Mouse (Mus musculus) liver, embryonic 11.5 days (tissue): ENCODE data around the gene Efnb3. TPM values are rescaled to one million over a fixed set of nuclear protein-coding genes. Genes with fewer than 3 reads are reported as not detected.

Source experiments
- ATAC-seq: fragments of 200-750 bp; cut with Nextera tagmentation; replicated peaks from 2 replicates; pipeline ENCODE4 v1.8.0; 2017; ENCODE audit warnings: moderate number of reproducible peaks, mild to moderate bottlenecking, moderate TSS enrichment, moderate library complexity; ENCODE audit not compliant: low FRiP score
- DNase-seq: peaks from one replicate; pipeline ENCODE4 v3.0.0-alpha.2; 2017; ENCODE audit warnings: low spot score
- H3K27ac ChIP-seq: fragments of 300-500 bp; sonication (generic); 2 replicates; pipeline ENCODE4 v1.5.1; 2014; ENCODE audit warnings: mild to moderate bottlenecking, low read depth, low read length, control low read depth
- H3K27me3 ChIP-seq: fragments of 300-500 bp; sonication (generic); replicated peaks from 2 replicates; pipeline ENCODE4 v1.6.1; 2014; ENCODE audit warnings: low read length, mixed read lengths; ENCODE audit not compliant: control insufficient read depth, insufficient read depth
- H3K36me3 ChIP-seq: fragments of 300-500 bp; sonication (generic); 2 replicates; pipeline ENCODE4 v1.6.1; 2014; ENCODE audit warnings: mild to moderate bottlenecking, low read length, moderate library complexity, mixed read lengths; ENCODE audit not compliant: control insufficient read depth, insufficient read depth
- H3K4me1 ChIP-seq: fragments of 300-500 bp; sonication (generic); replicated peaks from 2 replicates; pipeline ENCODE4 v1.6.1; 2014; ENCODE audit warnings: low read length, mixed read lengths; ENCODE audit not compliant: control insufficient read depth, insufficient read depth
- H3K4me2 ChIP-seq: fragments of 300-500 bp; sonication (generic); 2 replicates; pipeline ENCODE4 v1.6.1; 2014; ENCODE audit warnings: mild to moderate bottlenecking, control low read depth, moderate library complexity
- H3K4me3 ChIP-seq: fragments of 300-500 bp; sonication (generic); 2 replicates; pipeline ENCODE4 v1.5.1; 2014; ENCODE audit warnings: low read depth, low read length, control low read depth
- H3K9ac ChIP-seq: fragments of 300-500 bp; sonication (generic); 2 replicates; pipeline ENCODE4 v1.6.1; 2014; ENCODE audit warnings: low read depth, low read length, control low read depth
- H3K9me3 ChIP-seq: fragments of 300-500 bp; sonication (generic); 2 replicates; pipeline ENCODE4 v1.6.1; 2016; ENCODE audit warnings: low read length, inconsistent platforms, mixed read lengths; ENCODE audit not compliant: control insufficient read depth
- WGBS: fragments of 180-500 bp; shearing (Covaris S2); extraction: QIAGEN DNeasy Blood & Tissue Kit; methylation state at CpG from one replicate; pipeline ENCODE4 v1.1.7; 2014; 5-methylcytosine and 5-hydroxymethylcytosine counted together
- polyA plus RNA-seq: library from polyadenylated mRNA; unstranded; fragments of >200 nt; fragmentation: Nextera tagmentation; extraction: Ambion mirVana; gene quantifications from 2 replicates; pipeline ENCODE4 v1.2.1, GENCODE M21; 2014

Efnb3 gene
- polyA plus RNA-seq, 1 experiment from 2014 or later: 2.4 TPM

GRCm38 (mm10) chr11:69590622-69591021, 30.6 kb upstream of the Efnb3 start:
- Histone ChIP-seq H3K27ac (peak overlapping the region; percentile 33), H3K36me3 (peaks cover 43% of the 10 kb centered on the region), H3K4me1 (peaks cover 52% of the 10 kb centered on the region), H3K4me3 (no peak overlapping the region), H3K4me2 (peak overlapping the region; percentile 58), H3K9me3 (no peaks in the 10 kb centered on the region), H3K9ac (no peak overlapping the region), H3K27me3 (no peaks in the 10 kb centered on the region)
- 81% methylated on average over 8 of the region's 8 CpGs for WGBS
- no peak for DNase-seq
- peak; percentile 56 for ATAC-seq

GRCm38 (mm10) chr11:69589207-69589834, 29.3 kb upstream of the Efnb3 start:
- H3K4me2 ChIP-seq: peak overlapping the region; percentile 58
- H3K4me3 ChIP-seq: peak overlapping the region; percentile 28
- H3K9me3 ChIP-seq: no peaks in the 10 kb centered on the region
- H3K27ac ChIP-seq: peak overlapping the region; percentile 77
- no peak for DNase-seq
- H3K36me3 ChIP-seq: peaks cover 43% of the 10 kb centered on the region
- WGBS: 64% methylated on average over 22 of the region's 22 CpGs
- H3K9ac ChIP-seq: peak overlapping the region; percentile 47; the same call in 1 of the 2 replicates
- H3K4me1 ChIP-seq: peaks cover 65% of the 10 kb centered on the region
- peak; percentile 83 for ATAC-seq
- no peaks in the 10 kb centered on the region for H3K27me3 ChIP-seq

DNA sequence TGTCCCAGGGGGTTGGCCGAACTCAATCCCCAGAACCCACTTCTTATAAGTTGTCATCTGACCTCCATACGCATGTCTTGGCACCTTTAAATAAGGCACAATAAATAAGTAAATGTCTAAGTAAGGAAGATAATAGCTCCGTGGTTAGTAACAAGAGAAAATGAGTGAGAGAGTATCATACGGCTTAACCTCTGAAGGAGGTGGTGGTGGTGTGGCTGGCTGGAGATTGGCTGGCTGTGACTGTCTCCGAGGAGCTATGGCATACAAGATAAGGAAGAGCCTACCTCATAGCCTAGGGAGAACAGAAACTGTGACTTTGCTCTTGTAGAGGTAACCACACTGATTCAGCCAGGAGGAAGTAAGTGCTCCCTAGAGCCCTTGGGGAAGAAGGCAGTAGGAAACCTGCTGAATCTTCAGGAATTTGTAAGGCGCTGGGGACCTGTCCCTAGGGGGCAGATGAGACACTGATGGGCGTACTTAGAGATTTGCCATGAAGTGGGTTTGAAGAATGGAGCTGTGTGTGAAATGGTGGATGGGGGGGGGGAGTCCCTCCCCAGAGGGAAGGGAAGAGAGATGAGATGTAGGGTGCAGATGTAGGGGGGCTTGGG, 25.8 kb upstream of the Efnb3 start:
- Histone ChIP-seq H3K27ac (peak overlapping the region; percentile 83), H3K36me3 (peaks cover 31% of the 10 kb centered on the region), H3K4me3 (peak overlapping the region; percentile 18; the same call in 1 of the 2 replicates), H3K27me3 (no peaks in the 10 kb centered on the region), H3K9ac (peak overlapping the region; percentile 21; the same call in 1 of the 2 replicates), H3K4me2 (peak overlapping the region; percentile 62), H3K4me1 (peaks cover 64% of the 10 kb centered on the region), H3K9me3 (no peaks in the 10 kb centered on the region)
- DNase-seq (no peak), ATAC-seq (peak; percentile 78)
- WGBS: 41% methylated on average over 7 of the region's 7 CpGs

DNA sequence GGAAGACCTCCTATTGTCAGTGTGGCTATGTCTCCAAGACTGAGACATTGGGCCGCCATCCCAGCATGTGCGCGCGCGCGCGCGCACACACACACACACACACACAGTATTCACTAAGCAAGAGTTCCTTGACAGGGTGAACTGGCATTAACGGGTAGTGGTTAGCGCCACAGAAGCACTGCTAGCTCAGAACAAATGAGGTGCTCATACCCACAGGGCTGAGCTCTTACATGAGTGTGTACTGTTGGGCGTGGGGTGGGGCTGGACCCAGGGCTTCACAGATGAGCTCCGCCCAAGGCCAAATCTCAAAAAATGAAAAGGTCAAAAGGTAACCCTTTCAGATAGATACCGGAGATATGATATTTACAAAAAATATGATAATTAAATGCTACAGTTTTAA, 24.9 kb upstream of the Efnb3 start:
- Histone ChIP-seq H3K27me3 (no peaks in the 10 kb centered on the region), H3K36me3 (peaks cover 30% of the 10 kb centered on the region), H3K4me3 (peak overlapping the region; percentile 1; the same call in 1 of the 2 replicates), H3K9me3 (no peaks in the 10 kb centered on the region), H3K9ac (peak overlapping the region; percentile 47), H3K27ac (peak overlapping the region; percentile 83), H3K4me1 (peaks cover 57% of the 10 kb centered on the region), H3K4me2 (peak overlapping the region; percentile 62)
- no peak for ATAC-seq
- WGBS: 89% methylated on average over 13 of the region's 13 CpGs
- no peak for DNase-seq

GRCm38 (mm10) chr11:69584008-69584407, 24.0 kb upstream of the Efnb3 start:
- no peaks in the 10 kb centered on the region for H3K9me3 ChIP-seq
- H3K9ac ChIP-seq: no peak overlapping the region
- 77% methylated on average over 7 of the region's 7 CpGs for WGBS
- H3K4me3 ChIP-seq: no peak overlapping the region
- peaks cover 50% of the 10 kb centered on the region for H3K4me1 ChIP-seq
- H3K27ac ChIP-seq: peak overlapping the region; percentile 83
- peaks cover 20% of the 10 kb centered on the region for H3K36me3 ChIP-seq
- no peaks in the 10 kb centered on the region for H3K27me3 ChIP-seq
- no peak for ATAC-seq
- DNase-seq: no peak
- peak overlapping the region; percentile 62 for H3K4me2 ChIP-seq

GRCm38 (mm10) chr11:69582230-69582805, 22.3 kb upstream of the Efnb3 start:
- peak overlapping the region; percentile 85 for H3K4me2 ChIP-seq
- WGBS: 53% methylated on average over 9 of the region's 9 CpGs
- peak overlapping the region; percentile 92 for H3K9ac ChIP-seq
- peaks cover 5% of the 10 kb centered on the region for H3K36me3 ChIP-seq
- no peaks in the 10 kb centered on the region for H3K27me3 ChIP-seq
- H3K27ac ChIP-seq: peak overlapping the region; percentile 95; the same call in 1 of the 2 replicates
- ATAC-seq (no peak), DNase-seq (no peak)
- peak overlapping the region; percentile 71 for H3K4me3 ChIP-seq
- peaks cover 51% of the 10 kb centered on the region for H3K4me1 ChIP-seq
- H3K9me3 ChIP-seq: no peaks in the 10 kb centered on the region

GRCm38 (mm10) chr11:69581814-69582213, 21.8 kb upstream of the Efnb3 start:
- H3K9me3 ChIP-seq: no peaks in the 10 kb centered on the region
- ATAC-seq (no peak), DNase-seq (no peak)
- H3K9ac ChIP-seq: peak overlapping the region; percentile 92
- H3K27ac ChIP-seq: peak overlapping the region; percentile 95
- peaks cover under 1% of the 10 kb centered on the region; the same call in 1 of the 2 replicates for H3K36me3 ChIP-seq
- peak overlapping the region; percentile 71 for H3K4me3 ChIP-seq
- H3K27me3 ChIP-seq: no peaks in the 10 kb centered on the region
- H3K4me2 ChIP-seq: peak overlapping the region; percentile 85
- H3K4me1 ChIP-seq: peaks cover 52% of the 10 kb centered on the region
- 3% methylated on average over 8 of the region's 8 CpGs for WGBS

DNA sequence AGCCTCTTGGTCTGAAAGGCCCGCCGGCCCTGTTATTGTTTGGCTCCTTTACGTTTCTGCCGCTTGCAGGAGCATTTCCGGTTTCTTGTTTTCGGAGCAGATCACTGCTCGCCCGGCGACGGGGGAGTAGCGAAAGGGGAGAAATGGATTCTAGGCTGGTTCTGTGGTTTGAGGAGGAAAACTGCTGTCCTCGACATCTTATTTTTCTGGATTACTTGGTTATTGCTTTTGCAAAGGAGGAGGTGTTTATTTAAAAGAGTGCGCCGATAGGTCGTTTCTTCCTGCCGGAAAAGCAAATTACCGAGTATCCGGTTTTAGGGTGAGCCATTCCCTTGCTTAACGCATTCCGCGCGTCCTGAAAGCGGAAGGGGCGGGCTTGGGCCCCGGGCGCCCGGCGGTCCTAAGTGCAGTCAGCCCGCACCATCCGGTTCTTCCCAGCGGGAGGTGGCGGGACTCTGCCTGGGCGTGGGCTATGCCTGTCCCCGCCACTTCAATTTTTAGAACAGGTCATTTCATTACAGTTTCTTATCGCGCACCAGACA, 21.2 kb upstream of the Efnb3 start:
- ATAC-seq (peak; percentile 80), DNase-seq (peak; percentile 88)
- Histone ChIP-seq H3K36me3 (no peaks in the 10 kb centered on the region), H3K4me2 (peak overlapping the region; percentile 85), H3K9me3 (no peaks in the 10 kb centered on the region), H3K4me3 (peak overlapping the region; percentile 71), H3K9ac (peak overlapping the region; percentile 92), H3K27ac (peak overlapping the region; percentile 95), H3K4me1 (peaks cover 53% of the 10 kb centered on the region), H3K27me3 (no peaks in the 10 kb centered on the region)
- under 1% methylated on average over 36 of the region's 36 CpGs for WGBS
